In genomic region chr2:164888996-164889395, GRCm38 (mm10) we compare ENCODE assay signal across 21 mouse cellular contexts. TPM values are rescaled to one million over a fixed set of nuclear protein-coding genes. Genes with fewer than 3 reads are reported as not detected.
DNase-seq lines count a peak whose midpoint lies in the region; ATAC-seq and TF ChIP-seq lines count a peak whose summit lies in the region.
"Had no signal": no experiment of that assay in that cellular context is flagged by ENCODE, and none has a peak within 500 bp of the region (broad histone marks: within the 10 kb centered on the region; RNA-seq: fewer than 3 reads in every experiment).

No protein-coding gene starts in this region.

- peak; percentile 93 for DNase-seq in heart, adult 11 months
- DNase-seq in heart, adult 2 months = no peak
- no peak for DNase-seq in kidney, postnatal 36 days
- DNase-seq in liver, postnatal 0 days = no peak
- no peak for DNase-seq in liver
- no peak for DNase-seq in layer of hippocampus, postnatal 25 days (ENCODE audit: extremely low spot score in 1 of 2, low spot score in 1 of 2)
- DNase-seq: adrenal gland, postnatal 36 days; cerebellum, postnatal 36 days; embryo, embryonic 11 days; heart, postnatal 10 days; kidney, adult 9 months; layer of hippocampus, adult 9-11 months; lung, embryonic 14.5 days had no signal

- no peak for TF ChIP-seq POLR2A in heart, adult 2 months (IDR thresholded peaks at IDR 0.05; ENCODE audit: insufficient read depth, low read depth, low read length)

- TF ChIP-seq EP300 in heart, adult 2 months (IDR thresholded peaks at IDR 0.05; ENCODE audit: insufficient read depth, low read depth, low read length) = no peak
- TF ChIP-seq EP300 in liver, postnatal 0 days (IDR thresholded peaks at IDR 0.05; ENCODE audit: low read depth) = no peak

- TF ChIP-seq CTCF in heart, adult 2 months (IDR thresholded peaks at IDR 0.05) = no peak
- TF ChIP-seq CTCF in liver, postnatal 0 days (IDR thresholded peaks at IDR 0.05; ENCODE audit: low read depth) = no peak
- TF ChIP-seq CTCF in intestine, postnatal 0 days (IDR thresholded peaks at IDR 0.05; ENCODE audit: low read depth) = no peak

- no peaks in the 10 kb centered on the region for H3K27me3 ChIP-seq in heart, adult 2 months (ENCODE audit: control insufficient read depth, insufficient read depth, low read length)
- H3K27me3 ChIP-seq in kidney, embryonic 14.5 days (ENCODE audit: control insufficient read depth, insufficient read depth, low read length) = no peaks in the 10 kb centered on the region
- no peaks in the 10 kb centered on the region for H3K27me3 ChIP-seq in liver, postnatal 0 days (ENCODE audit: insufficient read depth, low read length)
- no peaks in the 10 kb centered on the region for H3K27me3 ChIP-seq in intestine, postnatal 0 days (replicated peaks; ENCODE audit: control insufficient read depth, insufficient read depth, low read length)
- H3K27me3 ChIP-seq: embryonic facial prominence, embryonic 12.5 days; forebrain, embryonic 15.5 days; midbrain, embryonic 13.5 days had no signal

- H3K9me3 ChIP-seq in kidney, embryonic 14.5 days (ENCODE audit: control insufficient read depth, low read length) = no peaks in the 10 kb centered on the region
- no peaks in the 10 kb centered on the region for H3K9me3 ChIP-seq in liver, postnatal 0 days (ENCODE audit: low read length)
- no peaks in the 10 kb centered on the region for H3K9me3 ChIP-seq in intestine, postnatal 0 days (ENCODE audit: control insufficient read depth)
- H3K9me3 ChIP-seq: embryonic facial prominence, embryonic 12.5 days; forebrain, embryonic 15.5 days; midbrain, embryonic 13.5 days had no signal

- intact Hi-C loops in heart, adult 2 months (cut with DNase I) = no loop called here

- peak; percentile 30 for ATAC-seq in kidney, embryonic 14.5 days (ENCODE audit: low FRiP score, low TSS enrichment)
- ATAC-seq in liver, postnatal 0 days = peak; percentile 33; the same call in 1 of the 2 replicates
- ATAC-seq in intestine, postnatal 0 days = no peak
- ATAC-seq: CD4-positive, CD25-positive, alpha-beta regulatory T cell, adult 4 months; forebrain, embryonic 15.5 days; hindbrain, embryonic 16.5 days; midbrain, embryonic 13.5 days had no signal

- H3K4me2 ChIP-seq in kidney, embryonic 14.5 days (replicated peaks; ENCODE audit: low read depth, low read length) = no peak overlapping the region
- H3K4me2 ChIP-seq in liver, postnatal 0 days (ENCODE audit: low read depth, low read length) = no peak overlapping the region
- H3K4me2 ChIP-seq in intestine, postnatal 0 days (replicated peaks; ENCODE audit: low read depth) = no peak overlapping the region
- H3K4me2 ChIP-seq: embryonic facial prominence, embryonic 12.5 days; forebrain, embryonic 15.5 days; lung, embryonic 14.5 days; midbrain, embryonic 13.5 days had no signal

- H3K27ac ChIP-seq in heart, adult 2 months = no peak overlapping the region
- no peak overlapping the region for H3K27ac ChIP-seq in kidney, embryonic 14.5 days (ENCODE audit: low read depth, low read length)
- no peak overlapping the region for H3K27ac ChIP-seq in liver, postnatal 0 days (ENCODE audit: low read depth)
- peak overlapping the region; percentile 71; the same call in 1 of the 2 replicates for H3K27ac ChIP-seq in intestine, postnatal 0 days (ENCODE audit: low read depth, low read length)
- H3K27ac ChIP-seq: embryonic facial prominence, embryonic 12.5 days; forebrain, embryonic 15.5 days; midbrain, embryonic 13.5 days had no signal

- no peak overlapping the region for H3K4me3 ChIP-seq in heart, adult 2 months
- H3K4me3 ChIP-seq in kidney, embryonic 14.5 days (ENCODE audit: low read length) = no peak overlapping the region
- H3K4me3 ChIP-seq in liver, postnatal 0 days (ENCODE audit: low read depth, low read length) = no peak overlapping the region
- no peak overlapping the region for H3K4me3 ChIP-seq in intestine, postnatal 0 days (ENCODE audit: low read depth, low read length)
- H3K4me3 ChIP-seq: embryonic facial prominence, embryonic 12.5 days; forebrain, embryonic 15.5 days; midbrain, embryonic 13.5 days had no signal

- peaks cover 4% of the 10 kb centered on the region for H3K4me1 ChIP-seq in heart, adult 2 months (ENCODE audit: control insufficient read depth, insufficient read depth, low read length)
- H3K4me1 ChIP-seq in kidney, embryonic 14.5 days (ENCODE audit: control insufficient read depth, insufficient read depth, low read length) = no peaks in the 10 kb centered on the region
- H3K4me1 ChIP-seq in liver, postnatal 0 days (ENCODE audit: insufficient read depth) = no peaks in the 10 kb centered on the region
- H3K4me1 ChIP-seq in intestine, postnatal 0 days (replicated peaks; ENCODE audit: control insufficient read depth, insufficient read depth, low read length) = peaks cover 18% of the 10 kb centered on the region
- H3K4me1 ChIP-seq: embryonic facial prominence, embryonic 12.5 days; midbrain, embryonic 13.5 days had no signal

- no peaks in the 10 kb centered on the region for H3K79me2 ChIP-seq in heart, adult 2 months (replicated peaks; ENCODE audit: control insufficient read depth, insufficient read depth, low read length)

- peaks cover 2% of the 10 kb centered on the region; the same call in 1 of the 2 replicates for H3K36me3 ChIP-seq in heart, adult 2 months (ENCODE audit: control insufficient read depth, insufficient read depth, low read length)
- peaks cover 98% of the 10 kb centered on the region for H3K36me3 ChIP-seq in kidney, embryonic 14.5 days (ENCODE audit: control insufficient read depth, insufficient read depth, low read length)
- H3K36me3 ChIP-seq in liver, postnatal 0 days (replicated peaks; ENCODE audit: insufficient read depth, low read length) = peaks cover 99% of the 10 kb centered on the region
- H3K36me3 ChIP-seq in intestine, postnatal 0 days (ENCODE audit: control insufficient read depth, insufficient read depth) = peaks cover 99% of the 10 kb centered on the region

- WGBS in heart, adult 2 months = 64% methylated on average over 12 of the region's 12 CpGs
- WGBS in kidney, embryonic 14.5 days = 65% methylated on average over 12 of the region's 12 CpGs
- WGBS in liver, postnatal 0 days (ENCODE audit: insufficient replicate concordance) = 77% methylated on average over 12 of the region's 12 CpGs
- 67% methylated on average over 12 of the region's 12 CpGs for WGBS in intestine, postnatal 0 days

- H3K9ac ChIP-seq in heart, adult 2 months (ENCODE audit: low read depth, low read length) = no peak overlapping the region
- H3K9ac ChIP-seq in kidney, embryonic 14.5 days (ENCODE audit: low read depth, low read length) = no peak overlapping the region
- H3K9ac ChIP-seq in liver, postnatal 0 days (replicated peaks) = no peak overlapping the region
- H3K9ac ChIP-seq in intestine, postnatal 0 days (ENCODE audit: low read depth, low read length) = no peak overlapping the region
- H3K9ac ChIP-seq: embryonic facial prominence, embryonic 12.5 days; forebrain, embryonic 15.5 days; lung, embryonic 14.5 days; midbrain, embryonic 13.5 days had no signal

RNA-seq across cellular contexts. Expression of gene Pcif1, which starts 9.9 kb away (rescaled TPM):
- total RNA-seq in heart, adult 2 months (2021) = 10 to 100 TPM; 25.7 to 31.8 TPM
- 18.4 and 20.8 TPM in 2 replicates for polyA plus RNA-seq in heart, adult 2 months (2012; rRNA removed)
- 68.9 and 72.9 TPM in 2 replicates for polyA plus RNA-seq in kidney, embryonic 14.5 days (2014; fragmentation: Nextera tagmentation; extraction: Ambion mirVana)
- 38.4 and 38.6 TPM in 2 replicates for polyA plus RNA-seq in liver, postnatal 0 days (2015; fragmentation: Nextera tagmentation; extraction: Ambion mirVana)
- 43.2 and 44.0 TPM in 2 replicates for polyA plus RNA-seq in intestine, postnatal 0 days (2015; fragmentation: Nextera tagmentation; extraction: Ambion mirVana)
- total RNA-seq in layer of hippocampus, postnatal 25 days (2021) = 10 to 100 TPM; 40.4 to 47.2 TPM

RNA-seq across cellular contexts. Expression of gene Zfp335, which starts 22.6 kb away (rescaled TPM):
- 1 to 10 TPM; 8.0 to 8.2 TPM for total RNA-seq in heart, adult 2 months (2021)
- polyA plus RNA-seq in heart, adult 2 months (2012; rRNA removed) = 14.0 and 14.3 TPM in 2 replicates
- 10.7 and 13.8 TPM in 2 replicates for polyA plus RNA-seq in kidney, embryonic 14.5 days (2014; fragmentation: Nextera tagmentation; extraction: Ambion mirVana)
- 2.1 and 2.5 TPM in 2 replicates for polyA plus RNA-seq in liver, postnatal 0 days (2015; fragmentation: Nextera tagmentation; extraction: Ambion mirVana)
- 3.6 and 3.8 TPM in 2 replicates for polyA plus RNA-seq in intestine, postnatal 0 days (2015; fragmentation: Nextera tagmentation; extraction: Ambion mirVana)
- total RNA-seq in layer of hippocampus, postnatal 25 days (2021) = 10 to 100 TPM; 23.3 to 29.1 TPM

RNA-seq across cellular contexts. Expression of gene Pltp, which starts 31.5 kb away (rescaled TPM):
- 10 to 100 TPM; 33.8 to 36.1 TPM for total RNA-seq in heart, adult 2 months (2021)
- 57.4 and 71.2 TPM in 2 replicates for polyA plus RNA-seq in heart, adult 2 months (2012; rRNA removed)
- 25.7 and 34.6 TPM in 2 replicates for polyA plus RNA-seq in kidney, embryonic 14.5 days (2014; fragmentation: Nextera tagmentation; extraction: Ambion mirVana)
- 33.4 and 35.3 TPM in 2 replicates for polyA plus RNA-seq in liver, postnatal 0 days (2015; fragmentation: Nextera tagmentation; extraction: Ambion mirVana)
- polyA plus RNA-seq in intestine, postnatal 0 days (2015; fragmentation: Nextera tagmentation; extraction: Ambion mirVana) = 14.5 and 16.2 TPM in 2 replicates
- total RNA-seq in layer of hippocampus, postnatal 25 days (2021) = 10 to 100 TPM; 68.8 to 73.7 TPM
- total RNA-seq: megakaryocyte-erythroid progenitor cell, adult 5-6 weeks had no signal

RNA-seq across cellular contexts. Expression of gene Mmp9, which starts 51.6 kb away (rescaled TPM):
- under 1 TPM; 0.93 to 0.99 TPM for total RNA-seq in heart, adult 2 months (2021)
- polyA plus RNA-seq in heart, adult 2 months (2012; rRNA removed) = 3.5 and 5.1 TPM in 2 replicates
- polyA plus RNA-seq in kidney, embryonic 14.5 days (2014; fragmentation: Nextera tagmentation; extraction: Ambion mirVana) = 0.76 and 1.4 TPM in 2 replicates
- 15.8 and 17.2 TPM in 2 replicates for polyA plus RNA-seq in liver, postnatal 0 days (2015; fragmentation: Nextera tagmentation; extraction: Ambion mirVana)
- 9.6 and 9.8 TPM in 2 replicates for polyA plus RNA-seq in intestine, postnatal 0 days (2015; fragmentation: Nextera tagmentation; extraction: Ambion mirVana)
- total RNA-seq in layer of hippocampus, postnatal 25 days (2021) = 1 to 10 TPM; 1.5 to 1.8 TPM

RNA-seq across cellular contexts. Expression of gene Neurl2, which starts 55.7 kb away (rescaled TPM):
- total RNA-seq in heart, adult 2 months (2021) = 10 to 100 TPM; 47.2 to 49.2 TPM
- polyA plus RNA-seq in heart, adult 2 months (2012; rRNA removed) = 54.2 and 54.8 TPM in 2 replicates
- polyA plus RNA-seq in kidney, embryonic 14.5 days (2014; fragmentation: Nextera tagmentation; extraction: Ambion mirVana) = 6.0 and 6.6 TPM in 2 replicates
- 2.5 and 3.1 TPM in 2 replicates for polyA plus RNA-seq in liver, postnatal 0 days (2015; fragmentation: Nextera tagmentation; extraction: Ambion mirVana)
- polyA plus RNA-seq in intestine, postnatal 0 days (2015; fragmentation: Nextera tagmentation; extraction: Ambion mirVana) = 4.6 and 5.7 TPM in 2 replicates
- total RNA-seq in layer of hippocampus, postnatal 25 days (2021) = 1 to 10 TPM; 3.4 to 4.6 TPM
